Mouse (Mus musculus): ENCODE data around the gene Misp. TPM values are rescaled to one million over a fixed set of nuclear protein-coding genes. Genes with fewer than 3 reads are reported as not detected.

Misp gene
- total and polyA plus RNA-seq, 3 experiments: not detected

GRCm38 (mm10) chr10:79832026-79832785 is 11.4 kb downstream of the Misp start:
- Histone ChIP-seq H3K4me1 (ENCODE audit: control insufficient read depth in 1 of 2, insufficient read depth in 2 of 2) (no peaks in the 10 kb centered on the region), H3K36me3 (replicated peaks in 1 of 2; ENCODE audit: control insufficient read depth in 1 of 2, insufficient read depth in 1 of 2, low read length in 1 of 2) (no peaks in the 10 kb centered on the region), H3K4me2 (ENCODE audit: insufficient read depth, low read depth, poor library complexity, severe bottlenecking) (no peak overlapping the region), H3K27ac (ENCODE audit: insufficient read depth, low read depth) (no peak overlapping the region), H3K4me3 (replicated peaks in 1 of 3; ENCODE audit: low read depth in 2 of 3, low read length in 2 of 3, poor library complexity in 1 of 3) (no peak overlapping the region), H3K27me3 (replicated peaks) (peaks cover 48% of the 10 kb centered on the region), H3K9me3 (replicated peaks; ENCODE audit: low read length) (peaks cover 5% of the 10 kb centered on the region), H3K79me2 (replicated peaks; ENCODE audit: control insufficient read depth, extremely low read depth, insufficient read depth, poor library complexity, severe bottlenecking) (no peaks in the 10 kb centered on the region), H3K9ac (ENCODE audit: insufficient read depth, low read depth) (no peak overlapping the region)
- TF ChIP-seq POLR2A (IDR thresholded peaks at IDR 0.05; ENCODE audit: low read depth, low read length) (no peak), MAZ (IDR thresholded peaks at IDR 0.05; ENCODE audit: low read depth, low read length) (no peak), USF1 (IDR thresholded peaks at IDR 0.05; ENCODE audit: low read depth, low read length) (no peak), RCOR1 (conservative IDR thresholded peaks at IDR 0.05; ENCODE audit: low read depth, low read length) (no peak), ETS1 (conservative IDR thresholded peaks at IDR 0.05; ENCODE audit: low read depth, low read length) (no peak), RAD21 (IDR thresholded peaks at IDR 0.05; ENCODE audit: low read depth, low read length) (no peak), SMC3 (IDR thresholded peaks at IDR 0.05; ENCODE audit: low read depth, low read length) (no peak), PAX5 (IDR thresholded peaks at IDR 0.05; ENCODE audit: low read length) (no peak), MXI1 (IDR thresholded peaks at IDR 0.05; ENCODE audit: low read depth, low read length) (no peak), IRF4 (IDR thresholded peaks at IDR 0.05; ENCODE audit: low read depth, low read length) (no peak), CHD1 (IDR thresholded peaks at IDR 0.05; ENCODE audit: low read depth, low read length) (no peak), SIN3A (IDR thresholded peaks at IDR 0.05; ENCODE audit: low read length) (no peak), TCF12 (IDR thresholded peaks at IDR 0.05; ENCODE audit: low read depth, low read length) (no peak), TBP (conservative IDR thresholded peaks at IDR 0.05; ENCODE audit: low read depth, low read length) (no peak)
- dilution Hi-C loops (cut with MboI; ENCODE audit: extremely low pct_ligation_motif_present, extremely low pct_unique_long_range_greater_than_20kb, low sequenced_read_pairs) (no loop called here), in situ Hi-C loops (cut with MboI; ENCODE audit: low pct_ligation_motif_present, low pct_unique_long_range_greater_than_20kb, low sequenced_read_pairs) (loop anchor here (5.0 kb wide), 1 partner anchor 90 kb away; the partner anchor contains the start of gene R3hdm4)
- DNase-seq (ENCODE audit: extremely low read depth): no peak

- H3K27ac ChIP-seq (ENCODE audit: insufficient read depth, low read depth): no peak overlapping the region
- H3K4me2 ChIP-seq (ENCODE audit: insufficient read depth, low read depth, poor library complexity, severe bottlenecking): no peak overlapping the region
- TF ChIP-seq CTCF (conservative IDR thresholded peaks at IDR 0.05 in 1 of 2, IDR thresholded peaks at IDR 0.05 in 1 of 2; ENCODE audit: low read depth in 2 of 2, low read length in 2 of 2) (no peak), SIN3A (IDR thresholded peaks at IDR 0.05; ENCODE audit: low read length) (no peak)
- H3K79me2 ChIP-seq (replicated peaks; ENCODE audit: control insufficient read depth, extremely low read depth, insufficient read depth, poor library complexity, severe bottlenecking): no peaks in the 10 kb centered on the region
- no peaks in the 10 kb centered on the region for H3K4me1 ChIP-seq (ENCODE audit: control insufficient read depth in 1 of 2, insufficient read depth in 2 of 2)
- in situ Hi-C loops (cut with MboI; ENCODE audit: low pct_ligation_motif_present, low pct_unique_long_range_greater_than_20kb, low sequenced_read_pairs): loop anchor here (5.0 kb wide), 1 partner anchor 90 kb away; the partner anchor contains the start of gene R3hdm4
- DNase-seq (ENCODE audit: extremely low read depth): no peak
- no peak overlapping the region for H3K9ac ChIP-seq (ENCODE audit: insufficient read depth, low read depth)
- H3K36me3 ChIP-seq (replicated peaks in 1 of 2; ENCODE audit: control insufficient read depth in 1 of 2, insufficient read depth in 1 of 2, low read length in 1 of 2): no peaks in the 10 kb centered on the region
- dilution Hi-C loops (cut with MboI; ENCODE audit: extremely low pct_ligation_motif_present, extremely low pct_unique_long_range_greater_than_20kb, low sequenced_read_pairs): no loop called here
- no peak overlapping the region for H3K4me3 ChIP-seq (replicated peaks in 1 of 3; ENCODE audit: low read depth in 2 of 3, low read length in 2 of 3, poor library complexity in 1 of 3)
- H3K9me3 ChIP-seq (replicated peaks; ENCODE audit: low read length): peaks cover 5% of the 10 kb centered on the region
- peaks cover 42% of the 10 kb centered on the region for H3K27me3 ChIP-seq (replicated peaks)
Observed at GRCm38 (mm10) chr10:79832786-79833181, 12.0 kb downstream of the Misp start.

Data from CH12.LX (cell line).